Mouse (Mus musculus): ENCODE measurements at regions not wholly inside any gene's neighbourhood (a gene's known extent, or its start where the extent isn't known, plus 50 kb on each side); places are given as distances from the start of the nearest gene placed in this dataset.

- DNase-seq (ENCODE audit: low read depth in 2 of 2, low spot score in 2 of 2), result no peak
Measured at GRCm38 (mm10) chr11:114335950-114336838, 269.3 kb upstream of the Sdk2 start.

- DNase-seq (ENCODE audit: low read depth in 2 of 2, low spot score in 2 of 2), result no peak
Measured at GRCm38 (mm10) chr11:114331579-114332150, 264.8 kb upstream of the Sdk2 start.

GRCm38 (mm10) chr11:114330316-114330715 is 263.5 kb upstream of the Sdk2 start:
- DNase-seq (ENCODE audit: low read depth in 2 of 2, low spot score in 2 of 2), result no peak

- no peak for DNase-seq (ENCODE audit: low read depth in 2 of 2, low spot score in 2 of 2)
Measured at GRCm38 (mm10) chr11:114322627-114323026, 255.8 kb upstream of the Sdk2 start.

- DNase-seq (ENCODE audit: low read depth in 2 of 2, low spot score in 2 of 2), result no peak
Measured at GRCm38 (mm10) chr11:114321974-114322373, 255.1 kb upstream of the Sdk2 start.

GRCm38 (mm10) chr11:114321527-114321926 is 254.7 kb upstream of the Sdk2 start:
- peak in 1 of 2 experiments; percentile 26 for DNase-seq (ENCODE audit: low read depth in 2 of 2, low spot score in 2 of 2)

DNA sequence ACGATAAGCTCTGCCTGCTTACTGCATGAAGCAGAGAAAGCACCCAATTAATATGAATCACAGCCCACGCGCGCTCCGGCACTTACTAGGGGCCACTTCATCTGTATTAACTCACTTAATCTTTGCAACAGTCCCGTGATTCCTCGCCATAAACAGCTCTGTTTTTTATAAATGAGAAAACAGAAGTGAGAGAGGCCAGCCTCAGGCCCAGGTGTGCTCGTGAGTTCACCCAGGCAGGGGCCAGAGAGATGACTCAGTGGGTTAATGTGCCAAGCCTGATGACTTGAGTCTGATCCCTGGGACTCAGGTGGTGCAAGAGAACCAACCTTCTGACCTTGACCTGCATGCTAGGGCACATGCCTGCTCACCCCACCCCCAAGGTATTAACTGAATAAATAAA is 248.4 kb upstream of the Sdk2 start:
- no peak for DNase-seq (ENCODE audit: low read depth in 2 of 2, low spot score in 2 of 2)

DNA sequence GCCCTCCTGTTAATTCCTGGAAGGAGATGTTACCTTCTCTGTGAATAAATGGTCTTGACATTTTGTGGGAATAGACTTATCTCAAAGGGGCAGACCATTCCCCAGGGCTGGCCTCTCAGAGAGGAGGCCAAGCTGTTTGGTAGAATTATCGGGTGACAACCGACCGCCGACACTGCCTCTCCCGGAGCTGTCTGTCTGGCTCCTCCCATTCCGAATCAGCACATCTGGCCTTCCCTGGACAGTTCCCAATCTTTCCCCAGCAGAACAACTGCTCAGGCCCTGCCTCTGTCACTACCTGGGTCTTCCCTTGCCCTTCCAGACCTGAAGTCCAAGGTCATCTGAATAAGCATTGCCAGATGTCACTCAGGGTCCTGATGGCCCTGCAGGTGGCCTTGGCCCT is 246.8 kb upstream of the Sdk2 start:
- DNase-seq (ENCODE audit: low read depth in 2 of 2, low spot score in 2 of 2), result no peak

DNA sequence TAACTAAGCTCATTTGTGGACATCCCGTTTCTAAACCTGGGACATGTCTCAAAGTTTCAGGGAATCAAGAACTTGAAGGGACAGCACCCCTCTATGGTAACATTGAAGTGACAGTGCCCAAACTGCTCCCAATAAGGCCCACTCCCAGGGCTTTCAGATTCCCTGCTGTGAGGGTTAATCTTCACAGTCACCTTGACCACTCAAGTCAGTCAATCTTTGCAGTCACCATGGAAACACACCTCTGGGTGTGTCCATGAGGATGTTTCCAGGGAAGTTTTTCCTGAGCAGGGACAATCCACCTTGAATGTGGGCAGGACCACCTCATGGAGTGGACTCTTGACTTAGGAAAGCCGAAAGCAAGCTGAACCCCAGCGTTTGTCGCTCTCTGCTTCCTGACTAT is 244.8 kb upstream of the Sdk2 start:
- no peak for DNase-seq (ENCODE audit: low read depth in 2 of 2, low spot score in 2 of 2)

DNA sequence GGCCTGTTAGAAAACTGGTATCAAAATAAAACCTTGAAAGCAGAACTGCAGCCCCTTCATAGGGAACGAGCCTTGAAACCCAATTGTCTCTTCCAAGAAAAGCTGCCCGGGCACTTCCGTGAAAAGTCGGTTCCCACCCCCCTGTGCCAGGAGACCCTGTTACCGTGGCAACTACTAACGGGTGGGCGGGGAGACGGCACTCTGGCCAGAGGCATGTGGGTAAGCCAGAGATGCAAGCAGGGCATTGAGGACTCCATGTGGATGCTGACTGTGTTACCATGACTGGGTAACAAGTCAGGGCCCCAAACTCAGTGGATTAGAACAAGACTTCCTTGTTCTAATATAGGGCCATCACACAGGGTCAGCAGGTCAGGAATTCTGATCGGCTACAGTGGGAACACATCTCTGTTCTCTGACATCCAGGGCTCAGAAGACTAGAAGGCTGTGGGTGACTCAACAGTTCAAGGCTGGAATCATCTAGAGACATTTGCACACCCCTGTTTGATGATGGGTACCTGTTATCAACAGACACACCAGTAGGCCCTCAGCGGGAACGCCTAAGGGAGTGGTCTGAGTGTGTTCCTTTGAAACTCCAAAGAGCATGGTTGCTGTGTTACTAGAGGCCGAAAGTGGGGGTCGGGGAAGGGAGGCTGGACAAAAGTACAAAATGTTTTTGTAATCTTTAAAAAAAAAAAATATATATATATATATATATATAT is 236.9 kb upstream of the Sdk2 start:
- DNase-seq (ENCODE audit: low read depth in 2 of 2, low spot score in 2 of 2), result no peak

GRCm38 (mm10) chr11:114300611-114301319 is 233.9 kb upstream of the Sdk2 start:
- no peak for DNase-seq (ENCODE audit: low read depth in 2 of 2, low spot score in 2 of 2)

DNA sequence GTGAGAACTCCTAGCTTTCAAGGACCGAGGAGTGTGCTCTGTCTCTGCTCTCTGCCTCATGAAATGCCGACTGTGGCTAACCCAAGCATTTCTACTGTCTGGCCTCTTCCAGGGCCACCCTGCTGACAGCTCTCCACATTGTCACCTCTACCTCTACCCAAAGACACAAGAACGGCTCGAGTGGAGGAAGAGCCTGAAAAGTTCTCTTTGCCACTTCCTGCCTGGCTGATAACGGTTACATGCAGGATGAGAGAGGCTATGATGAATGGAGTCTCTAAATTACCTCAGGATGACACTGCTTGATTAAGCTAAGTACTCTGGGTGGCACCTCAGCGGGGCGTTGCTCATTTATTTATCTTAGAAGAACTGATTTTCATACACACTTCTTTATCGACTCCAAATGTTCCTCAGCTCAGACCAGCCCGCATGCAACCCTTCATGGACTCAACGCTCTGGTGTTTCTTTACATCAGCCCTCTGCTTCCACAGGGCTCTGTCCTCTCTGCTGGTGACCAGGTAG is 230.0 kb upstream of the Sdk2 start:
- DNase-seq (ENCODE audit: low read depth in 2 of 2, low spot score in 2 of 2), result no peak

DNA sequence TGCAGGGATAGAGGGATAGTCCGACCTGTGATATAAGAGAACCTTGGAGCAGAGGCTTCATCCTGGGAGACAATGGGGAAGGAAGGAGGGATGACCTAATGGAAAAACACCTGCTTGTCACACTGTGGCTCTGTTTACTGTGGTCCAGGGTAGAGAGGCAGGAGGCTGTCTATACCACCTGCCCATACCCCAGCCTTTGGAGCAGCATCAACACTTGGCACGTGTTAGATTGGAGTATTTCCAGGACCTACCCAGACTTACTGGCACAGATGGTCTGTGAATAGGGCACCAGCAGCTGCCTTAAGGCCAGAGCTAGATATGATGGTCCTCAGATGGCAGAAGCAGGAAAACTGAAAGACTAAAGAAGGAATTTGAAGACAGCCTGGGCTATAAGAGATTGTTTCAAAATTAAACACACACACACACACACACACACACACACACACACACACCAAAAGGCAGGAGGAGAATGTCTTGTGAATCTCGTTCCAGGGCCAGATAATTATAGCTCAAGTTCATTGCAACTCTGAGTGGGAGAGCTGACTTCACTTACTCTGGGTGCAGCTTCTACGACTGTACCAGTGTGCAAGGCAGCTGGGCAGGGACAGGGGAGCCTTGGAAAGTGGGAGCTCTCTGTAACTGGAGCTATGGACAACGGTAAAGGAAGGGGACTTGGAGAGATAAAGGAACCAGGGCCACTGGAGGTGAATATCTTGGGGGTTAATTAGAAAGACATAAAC is 227.8 kb upstream of the Sdk2 start:
- no peak for DNase-seq (ENCODE audit: low read depth in 2 of 2, low spot score in 2 of 2)

DNA sequence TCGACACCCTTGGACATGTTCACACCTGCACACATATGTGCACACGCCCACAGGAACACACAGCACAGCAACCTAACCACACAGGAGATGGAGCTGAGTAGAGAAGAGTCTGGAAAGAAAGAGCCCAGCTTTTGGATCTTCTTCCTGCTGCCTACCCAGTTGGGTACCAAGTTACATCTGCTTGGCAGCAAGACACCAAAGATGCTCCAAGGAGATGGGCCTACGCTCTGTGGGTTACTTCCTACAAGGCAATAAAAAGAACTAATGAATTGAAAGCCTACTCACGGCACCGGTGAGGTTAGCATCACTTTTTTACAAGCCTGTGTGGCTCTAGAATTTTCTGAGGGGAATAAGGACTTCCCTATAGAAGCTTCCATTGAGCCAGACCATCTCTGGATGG is 224.4 kb upstream of the Sdk2 start:
- no peak for DNase-seq (ENCODE audit: low read depth in 2 of 2, low spot score in 2 of 2)

- DNase-seq (ENCODE audit: low read depth in 2 of 2, low spot score in 2 of 2), result no peak
Measured at GRCm38 (mm10) chr11:114289946-114290345, 223.1 kb upstream of the Sdk2 start.

GRCm38 (mm10) chr11:114284820-114285666 is 218.2 kb upstream of the Sdk2 start:
- no peak for DNase-seq (ENCODE audit: low read depth in 2 of 2, low spot score in 2 of 2)

GRCm38 (mm10) chr11:114283208-114283607 is 216.4 kb upstream of the Sdk2 start:
- DNase-seq (ENCODE audit: low read depth in 2 of 2, low spot score in 2 of 2), result no peak

DNA sequence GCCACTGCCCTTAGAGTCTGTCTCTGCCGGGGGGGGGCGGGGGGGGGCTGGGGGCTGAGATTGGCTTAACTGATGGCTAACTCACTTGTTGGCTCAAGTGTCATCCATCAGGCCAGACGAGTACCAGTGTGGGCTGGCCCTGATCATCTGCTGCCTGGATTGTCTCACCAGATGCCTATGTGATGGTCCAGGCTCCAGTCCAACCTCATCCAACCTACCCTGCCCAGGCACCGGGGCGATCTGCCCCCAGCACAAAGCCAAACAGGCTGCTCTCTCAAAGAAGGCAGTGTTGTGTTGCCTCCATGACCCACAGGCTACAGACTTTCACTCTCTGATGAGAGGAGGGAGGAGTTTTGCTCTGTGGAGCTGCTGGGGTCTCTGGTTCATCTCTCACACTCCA is 215.7 kb upstream of the Sdk2 start:
- no peak for DNase-seq (ENCODE audit: low read depth in 2 of 2, low spot score in 2 of 2)

GRCm38 (mm10) chr11:114281846-114282245 is 215.0 kb upstream of the Sdk2 start:
- no peak for DNase-seq (ENCODE audit: low read depth in 2 of 2, low spot score in 2 of 2)

All from CD8-positive naive resting alpha-beta T cell, adult 2 months (primary cell).